Mouse (Mus musculus): ENCODE measurements at regions not wholly inside any gene's neighbourhood (a gene's known extent, or its start where the extent isn't known, plus 50 kb on each side); places are given as distances from the start of the nearest gene placed in this dataset.

DNA sequence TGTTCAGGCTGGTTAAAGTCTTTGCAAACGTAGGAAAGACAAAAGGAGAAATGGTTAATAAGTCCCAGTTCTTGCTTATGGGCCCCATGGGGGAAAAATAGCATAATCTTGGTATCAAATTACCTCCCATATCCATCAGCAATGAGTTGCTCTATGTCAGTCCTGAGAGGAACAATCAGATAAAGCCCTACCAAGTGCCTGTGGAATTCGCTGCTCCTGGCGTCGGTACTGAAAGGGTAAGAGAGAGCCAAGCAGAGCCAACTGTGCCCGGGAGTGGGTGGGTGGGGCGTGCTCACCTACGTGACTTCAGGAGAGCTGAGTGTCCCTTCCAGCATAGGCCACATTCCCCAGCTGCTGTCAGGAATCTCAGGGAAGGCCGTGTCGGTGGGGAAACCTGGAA lies 392.7 kb downstream of the Wdr11 start:
- ATAC-seq (replicated peaks in 1 of 2; ENCODE audit: insufficient read depth in 1 of 2, low FRiP score in 2 of 2, low TSS enrichment in 1 of 2, low read depth in 1 of 2, poor library complexity in 2 of 2, severe bottlenecking in 2 of 2): no peak

DNA sequence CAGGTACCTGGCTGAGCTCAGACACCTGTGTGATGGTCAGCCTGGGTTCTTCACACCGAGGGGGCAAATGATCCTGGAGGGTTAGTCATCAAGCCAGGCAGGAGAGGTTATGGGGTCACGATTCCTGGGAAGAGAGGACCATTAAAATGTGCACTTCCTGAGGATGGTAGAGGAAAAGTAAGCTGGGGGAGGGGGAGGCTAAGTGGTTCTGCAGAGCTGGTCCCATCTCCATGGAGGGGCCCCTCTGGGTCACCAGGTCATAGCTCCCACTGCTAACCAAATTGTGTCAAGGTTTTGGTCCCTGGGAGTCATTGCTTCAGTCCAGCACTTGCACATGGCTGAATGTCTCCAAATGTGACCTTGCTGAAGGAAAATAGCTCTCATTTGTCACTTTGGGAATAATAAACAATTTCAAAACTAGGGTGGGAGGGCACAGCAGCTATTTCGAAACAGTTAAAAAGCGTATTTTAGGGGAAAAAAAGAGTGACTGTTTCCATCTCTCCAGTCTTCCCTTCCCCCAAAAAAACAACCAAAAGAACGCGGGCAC lies 395.5 kb downstream of the Wdr11 start:
- ATAC-seq (replicated peaks in 1 of 2; ENCODE audit: insufficient read depth in 1 of 2, low FRiP score in 2 of 2, low TSS enrichment in 1 of 2, low read depth in 1 of 2, poor library complexity in 2 of 2, severe bottlenecking in 2 of 2): no peak

DNA sequence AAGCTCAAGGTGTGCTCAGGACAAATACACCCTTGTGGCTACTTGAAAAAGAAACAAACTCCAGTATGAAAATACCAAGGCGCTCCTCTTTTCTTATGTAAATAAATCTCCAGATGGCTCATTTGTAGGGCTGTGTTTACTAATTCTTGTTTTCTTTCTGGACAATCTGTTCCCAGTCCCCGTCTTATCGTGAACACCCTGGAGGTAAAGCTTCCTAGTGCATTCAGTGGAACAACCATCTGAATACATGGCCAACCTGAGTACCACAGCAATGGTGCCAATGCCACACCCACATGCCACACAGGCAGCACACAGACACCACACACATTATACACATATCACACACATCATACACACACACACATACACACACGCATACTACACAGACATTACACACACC lies 396.1 kb downstream of the Wdr11 start:
- no peak for ATAC-seq (replicated peaks in 1 of 2; ENCODE audit: insufficient read depth in 1 of 2, low FRiP score in 2 of 2, low TSS enrichment in 1 of 2, low read depth in 1 of 2, poor library complexity in 2 of 2, severe bottlenecking in 2 of 2)

DNA sequence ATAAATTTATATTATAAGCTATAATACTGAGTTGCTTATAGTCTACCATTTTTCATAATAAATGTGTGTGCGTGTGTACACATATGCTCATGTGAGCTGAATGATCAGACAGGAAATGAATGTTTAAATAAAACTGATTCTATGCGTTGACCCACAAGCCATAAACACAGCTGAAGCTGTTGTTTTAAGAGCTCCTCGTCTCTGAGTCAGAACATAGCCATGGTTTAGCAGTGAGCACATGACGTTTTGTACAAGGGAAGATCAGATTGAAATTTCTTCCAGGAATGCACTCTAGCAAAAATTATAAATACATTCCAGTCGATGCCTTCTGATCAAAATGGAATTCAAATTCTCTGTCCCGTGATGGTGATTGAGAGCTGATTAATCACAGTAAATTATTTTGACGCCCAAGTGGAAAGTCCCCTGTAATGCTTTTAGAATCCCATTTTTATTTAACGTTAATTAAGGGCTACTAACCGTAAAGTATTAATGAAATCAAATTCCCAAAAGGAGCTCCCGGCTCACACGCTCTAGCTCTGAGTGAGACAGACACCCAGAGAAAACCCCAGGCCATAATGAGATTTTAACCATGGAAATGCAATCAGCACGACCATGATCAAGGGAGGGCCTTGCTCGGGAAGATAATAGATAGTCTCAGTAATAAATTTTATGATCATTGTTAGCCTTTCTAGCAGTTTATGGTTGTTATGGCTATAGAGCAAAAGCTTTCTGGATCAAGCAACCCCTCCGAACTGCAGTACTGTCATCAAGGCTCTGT lies 402.0 kb downstream of the Wdr11 start:
- ATAC-seq (replicated peaks in 1 of 2; ENCODE audit: insufficient read depth in 1 of 2, low FRiP score in 2 of 2, low TSS enrichment in 1 of 2, low read depth in 1 of 2, poor library complexity in 2 of 2, severe bottlenecking in 2 of 2): no peak

DNA sequence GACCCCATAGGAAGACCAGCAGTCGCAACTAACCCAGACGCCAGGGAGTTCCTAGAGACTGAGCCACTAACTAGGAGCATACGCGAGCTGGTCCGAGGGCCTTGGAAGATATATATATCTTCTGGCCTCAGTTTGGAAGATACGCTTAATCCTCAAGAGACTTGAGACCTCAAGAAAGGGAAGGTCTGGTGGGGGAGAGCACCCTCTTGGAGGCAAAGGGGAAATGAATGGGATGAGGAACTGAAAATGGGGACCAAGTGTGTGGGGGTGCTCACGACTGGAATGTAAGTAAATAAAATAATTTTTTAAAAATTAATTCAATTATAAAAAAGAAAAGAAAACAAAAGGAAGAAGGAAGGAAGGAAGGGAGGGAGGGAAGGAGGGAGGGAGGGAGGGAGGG lies 403.9 kb downstream of the Wdr11 start:
- ATAC-seq (replicated peaks in 1 of 2; ENCODE audit: insufficient read depth in 1 of 2, low FRiP score in 2 of 2, low TSS enrichment in 1 of 2, low read depth in 1 of 2, poor library complexity in 2 of 2, severe bottlenecking in 2 of 2): no peak

DNA sequence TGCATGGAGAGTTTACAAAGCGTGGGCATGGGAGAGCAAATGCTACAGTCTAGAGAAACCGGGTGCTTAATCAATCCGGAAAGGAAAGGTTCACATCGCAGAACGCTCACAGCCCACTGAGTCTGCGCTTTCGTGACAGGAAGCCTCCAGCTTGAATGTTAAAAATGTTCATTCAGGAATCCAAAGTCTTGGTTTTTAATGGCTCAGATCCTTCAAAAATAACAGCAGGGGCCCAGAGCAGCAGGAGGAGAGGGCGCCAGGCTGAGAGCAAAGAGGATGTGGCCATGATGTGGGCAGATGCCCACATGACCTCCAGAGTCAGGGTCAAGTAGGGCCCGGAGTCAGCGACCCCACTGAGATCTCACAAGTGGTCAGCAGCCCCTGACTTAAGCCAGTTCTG lies 409.4 kb downstream of the Wdr11 start:
- ATAC-seq (replicated peaks in 1 of 2; ENCODE audit: insufficient read depth in 1 of 2, low FRiP score in 2 of 2, low TSS enrichment in 1 of 2, low read depth in 1 of 2, poor library complexity in 2 of 2, severe bottlenecking in 2 of 2): no peak

DNA sequence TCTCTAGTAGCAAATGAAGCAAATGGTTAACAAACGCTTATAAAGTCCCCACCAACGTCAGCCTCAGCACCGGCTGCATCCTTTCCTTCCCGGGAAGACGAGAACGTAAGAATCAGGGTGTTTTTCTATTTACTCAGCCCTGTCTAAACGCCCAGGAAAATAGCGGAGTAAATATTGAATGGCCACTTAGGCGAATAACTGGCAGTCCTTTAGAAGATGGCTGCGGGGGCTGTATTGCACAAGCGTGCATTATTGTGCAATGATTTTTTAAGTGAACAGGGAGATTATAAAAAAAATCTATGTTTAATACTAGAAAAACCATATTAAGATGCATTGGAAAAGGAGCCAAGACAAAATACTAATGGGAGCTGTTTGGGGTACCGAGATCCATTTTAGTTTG lies 410.3 kb downstream of the Wdr11 start:
- no peak for ATAC-seq (replicated peaks in 1 of 2; ENCODE audit: insufficient read depth in 1 of 2, low FRiP score in 2 of 2, low TSS enrichment in 1 of 2, low read depth in 1 of 2, poor library complexity in 2 of 2, severe bottlenecking in 2 of 2)

DNA sequence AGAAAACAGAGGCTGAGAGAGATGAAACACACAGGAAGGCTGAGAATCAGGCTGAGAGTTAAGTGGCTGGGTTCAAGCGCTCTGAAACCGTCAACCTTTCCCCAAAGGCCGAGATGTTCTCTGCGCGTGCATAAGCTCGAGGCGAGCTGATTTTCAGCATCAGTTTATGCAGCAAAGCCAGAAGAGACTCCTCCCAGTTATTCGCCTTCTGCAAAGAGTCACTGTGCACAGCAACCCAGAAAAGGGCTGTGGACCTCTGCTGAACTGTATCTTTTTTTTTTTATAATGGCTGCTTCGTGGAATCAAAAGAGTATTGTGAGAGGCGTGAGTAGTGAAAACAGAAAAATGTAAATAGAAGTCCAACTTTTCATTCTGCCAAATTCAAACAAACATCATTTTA lies 413.7 kb downstream of the Wdr11 start:
- ATAC-seq (replicated peaks in 1 of 2; ENCODE audit: insufficient read depth in 1 of 2, low FRiP score in 2 of 2, low TSS enrichment in 1 of 2, low read depth in 1 of 2, poor library complexity in 2 of 2, severe bottlenecking in 2 of 2): no peak

DNA sequence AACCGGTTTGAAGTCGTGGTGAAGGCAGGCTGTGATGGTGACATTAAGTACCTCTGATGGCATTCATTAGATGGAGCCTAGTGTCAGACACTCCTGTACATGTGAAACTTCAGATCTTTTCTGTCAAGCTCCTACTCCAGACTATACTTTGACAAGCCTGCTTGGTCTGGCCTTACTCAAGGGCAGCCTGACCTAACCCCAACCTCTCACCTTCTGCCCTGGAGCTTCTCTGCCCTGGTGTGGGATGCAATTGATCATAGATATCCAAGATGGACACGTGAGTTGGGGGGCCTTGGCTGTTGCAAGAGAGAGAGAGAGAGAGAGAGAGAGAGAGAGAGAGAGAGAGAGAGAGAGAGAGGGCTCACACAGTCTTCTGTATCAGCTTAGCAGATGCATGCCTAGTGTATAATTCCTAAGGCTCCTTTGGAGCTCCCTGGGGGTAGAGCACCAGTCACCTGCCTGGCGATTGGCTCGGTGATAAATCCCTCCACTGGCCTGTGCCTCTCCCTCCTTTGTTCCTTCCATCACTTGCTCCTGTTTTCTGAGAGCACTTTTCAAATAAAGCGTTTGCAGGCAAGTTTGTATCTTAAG lies 416.4 kb downstream of the Wdr11 start:
- no peak for ATAC-seq (replicated peaks in 1 of 2; ENCODE audit: insufficient read depth in 1 of 2, low FRiP score in 2 of 2, low TSS enrichment in 1 of 2, low read depth in 1 of 2, poor library complexity in 2 of 2, severe bottlenecking in 2 of 2)

DNA sequence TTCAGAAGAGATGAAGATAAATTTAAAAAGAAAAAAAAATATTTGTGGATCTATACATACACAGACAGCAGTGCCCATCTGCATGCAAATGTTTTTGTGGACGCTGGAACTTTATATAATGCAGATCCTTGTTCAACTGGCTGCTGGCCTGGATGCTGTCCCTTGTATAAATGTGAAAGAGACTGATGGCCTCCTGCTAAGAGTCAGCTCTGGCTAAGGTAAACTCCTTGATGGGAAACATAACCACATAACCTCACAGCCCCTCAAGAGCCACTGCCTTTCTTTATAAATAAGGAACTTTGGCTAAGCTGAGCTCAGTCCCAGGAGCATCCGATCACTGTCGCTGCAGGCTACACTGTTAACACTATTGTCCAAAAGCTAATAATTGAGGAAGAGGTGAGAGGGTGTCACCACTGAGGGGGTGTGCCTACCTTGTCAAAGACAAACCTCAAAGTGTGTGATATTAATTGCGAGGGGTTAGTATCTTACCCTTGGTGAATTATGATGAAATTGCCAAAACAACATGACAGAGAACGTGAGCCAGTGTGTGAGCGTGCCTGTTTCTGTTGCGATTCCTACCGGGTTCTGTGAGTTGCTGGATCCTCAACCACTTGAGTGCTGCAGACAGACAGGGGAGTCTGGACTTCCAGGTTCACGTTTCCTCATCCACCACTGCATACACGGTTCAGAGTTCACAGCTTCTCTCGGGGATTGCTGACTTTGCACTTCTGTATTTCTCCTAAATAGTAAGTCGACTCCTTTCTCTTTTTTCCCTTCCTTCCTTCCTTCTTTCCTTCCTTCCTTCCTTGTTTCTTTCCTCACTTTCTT lies 417.1 kb downstream of the Wdr11 start:
- no peak for ATAC-seq (replicated peaks in 1 of 2; ENCODE audit: insufficient read depth in 1 of 2, low FRiP score in 2 of 2, low TSS enrichment in 1 of 2, low read depth in 1 of 2, poor library complexity in 2 of 2, severe bottlenecking in 2 of 2)

DNA sequence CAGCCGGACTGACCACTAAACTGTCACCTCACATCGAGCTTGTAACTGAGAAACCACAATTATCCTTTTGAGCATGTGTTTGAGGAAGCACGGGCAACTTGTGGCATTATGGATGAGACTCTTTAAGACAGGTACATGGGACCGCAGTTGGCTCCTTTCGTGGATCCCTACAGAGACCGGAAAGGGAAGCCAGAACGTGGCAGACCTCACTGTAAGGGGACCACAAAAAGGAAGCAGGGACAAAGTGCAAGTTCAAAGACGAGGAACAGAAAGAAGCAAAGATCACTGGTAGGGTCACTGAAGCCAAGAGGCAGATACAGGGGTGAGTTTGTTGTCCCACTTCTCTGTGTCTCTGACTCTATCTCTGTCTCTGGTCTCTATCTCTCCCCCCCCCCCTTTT lies 420.4 kb downstream of the Wdr11 start:
- ATAC-seq (replicated peaks in 1 of 2; ENCODE audit: insufficient read depth in 1 of 2, low FRiP score in 2 of 2, low TSS enrichment in 1 of 2, low read depth in 1 of 2, poor library complexity in 2 of 2, severe bottlenecking in 2 of 2): peak; percentile 48 to 78; a peak in 2 of 4 replicates

DNA sequence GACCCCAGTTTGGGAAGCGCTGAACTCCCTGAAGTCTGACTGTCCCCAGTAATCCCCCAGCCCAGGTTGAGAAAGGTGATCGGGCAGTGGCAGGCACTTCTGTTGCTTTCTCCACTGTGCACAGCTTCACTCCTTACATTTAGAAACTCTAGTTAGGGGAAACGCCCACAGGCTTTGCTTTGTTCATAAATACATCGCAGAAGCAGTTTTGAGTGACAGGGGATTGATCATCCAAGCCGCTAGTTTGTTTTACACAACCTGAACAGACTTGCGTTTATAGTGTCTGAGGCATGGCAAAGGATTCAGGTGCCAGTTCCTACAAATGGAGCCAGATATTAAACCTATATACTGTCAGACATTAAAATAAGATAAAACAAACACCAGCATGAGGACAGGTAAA lies 421.4 kb downstream of the Wdr11 start:
- no peak for ATAC-seq (replicated peaks in 1 of 2; ENCODE audit: insufficient read depth in 1 of 2, low FRiP score in 2 of 2, low TSS enrichment in 1 of 2, low read depth in 1 of 2, poor library complexity in 2 of 2, severe bottlenecking in 2 of 2)

DNA sequence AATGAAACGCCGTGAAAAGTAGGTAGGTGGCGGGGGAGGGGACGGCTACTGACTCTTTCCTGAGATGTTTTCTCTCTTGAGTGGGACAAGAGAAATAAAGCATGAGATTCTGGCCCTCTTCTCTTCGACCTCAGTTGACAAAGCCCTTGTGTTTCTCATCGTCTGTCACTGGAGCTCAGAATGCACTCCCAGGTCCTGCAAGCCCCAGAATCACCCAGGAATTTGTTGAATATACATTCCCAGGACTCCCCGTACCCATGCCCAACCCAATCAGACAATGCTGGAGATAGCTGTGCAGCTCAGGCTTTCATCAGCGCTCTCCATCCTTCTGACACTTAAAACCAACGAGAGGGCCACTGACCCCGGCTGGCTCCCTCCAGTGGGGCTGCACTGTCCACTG lies 422.9 kb downstream of the Wdr11 start:
- ATAC-seq (replicated peaks in 1 of 2; ENCODE audit: insufficient read depth in 1 of 2, low FRiP score in 2 of 2, low TSS enrichment in 1 of 2, low read depth in 1 of 2, poor library complexity in 2 of 2, severe bottlenecking in 2 of 2): no peak

DNA sequence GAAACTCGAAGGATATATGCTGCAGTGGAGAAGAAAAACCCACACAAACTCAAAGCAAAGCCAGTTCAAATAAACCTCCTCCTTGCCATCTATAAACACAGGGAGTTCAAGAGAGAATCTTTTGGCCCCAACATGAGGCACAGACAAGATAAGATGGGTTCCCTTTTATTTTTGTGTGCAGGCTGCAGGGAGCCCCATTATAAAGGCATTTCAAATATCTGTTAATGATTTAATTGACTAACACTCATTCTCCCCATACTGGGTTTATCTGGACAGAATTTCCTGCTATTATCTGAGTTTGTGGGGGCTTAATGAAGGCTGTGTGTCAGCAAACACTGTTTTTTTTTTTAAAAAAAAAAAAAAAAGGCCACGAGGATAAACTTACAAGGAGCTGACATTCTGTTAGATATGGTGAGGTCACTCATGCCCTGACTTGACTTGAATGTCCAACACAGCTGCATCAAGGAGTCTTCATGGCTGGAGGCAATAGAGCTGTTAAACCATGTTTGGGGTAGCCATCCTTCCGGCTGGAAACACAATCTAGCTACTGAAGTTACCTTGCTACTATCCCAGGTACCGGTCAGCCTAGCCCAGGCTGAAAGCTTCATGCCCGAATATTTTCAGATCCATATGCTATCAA lies 423.8 kb downstream of the Wdr11 start:
- ATAC-seq (replicated peaks in 1 of 2; ENCODE audit: insufficient read depth in 1 of 2, low FRiP score in 2 of 2, low TSS enrichment in 1 of 2, low read depth in 1 of 2, poor library complexity in 2 of 2, severe bottlenecking in 2 of 2): no peak

DNA sequence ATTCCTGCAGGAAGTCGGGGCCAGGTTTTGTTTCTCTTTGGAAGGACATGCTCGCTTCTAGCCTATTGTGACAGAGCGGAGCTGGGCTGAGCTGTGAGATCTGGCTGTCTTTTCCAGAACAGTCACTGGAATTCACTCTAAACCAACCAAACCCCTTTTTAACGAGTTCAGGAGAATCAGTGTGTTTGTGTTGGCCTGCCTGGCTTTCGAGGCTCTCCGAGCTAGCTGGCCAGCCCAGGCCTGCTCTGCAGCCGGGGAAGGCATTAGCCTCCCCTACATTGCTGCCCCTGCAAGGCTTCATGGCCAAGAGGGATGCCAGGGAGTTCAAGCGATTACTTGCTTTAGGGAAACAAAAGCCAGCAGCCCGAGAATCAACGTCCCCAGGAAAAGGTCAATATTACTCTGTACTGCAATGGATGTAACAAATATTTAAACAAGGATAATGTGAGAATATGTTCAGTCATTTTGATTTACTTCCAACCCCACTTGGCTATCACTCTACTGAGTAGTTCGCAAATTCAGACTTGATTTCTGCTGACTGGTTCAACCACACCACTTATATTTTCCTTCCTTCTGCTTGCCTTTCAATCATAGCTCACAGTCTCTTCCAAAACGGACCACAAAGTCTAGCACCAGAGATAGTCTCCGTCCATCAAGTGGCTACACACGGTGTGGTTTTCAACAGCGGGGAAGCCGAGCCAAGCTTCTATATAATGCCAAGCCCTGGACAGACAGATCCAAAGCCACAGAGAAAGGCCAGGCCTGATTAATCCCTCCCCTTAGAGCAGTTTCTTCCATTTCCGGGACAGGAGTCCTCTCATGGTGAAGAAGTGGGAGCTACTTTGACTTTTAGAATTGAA lies 424.6 kb downstream of the Wdr11 start:
- no peak for ATAC-seq (replicated peaks in 1 of 2; ENCODE audit: insufficient read depth in 1 of 2, low FRiP score in 2 of 2, low TSS enrichment in 1 of 2, low read depth in 1 of 2, poor library complexity in 2 of 2, severe bottlenecking in 2 of 2)

DNA sequence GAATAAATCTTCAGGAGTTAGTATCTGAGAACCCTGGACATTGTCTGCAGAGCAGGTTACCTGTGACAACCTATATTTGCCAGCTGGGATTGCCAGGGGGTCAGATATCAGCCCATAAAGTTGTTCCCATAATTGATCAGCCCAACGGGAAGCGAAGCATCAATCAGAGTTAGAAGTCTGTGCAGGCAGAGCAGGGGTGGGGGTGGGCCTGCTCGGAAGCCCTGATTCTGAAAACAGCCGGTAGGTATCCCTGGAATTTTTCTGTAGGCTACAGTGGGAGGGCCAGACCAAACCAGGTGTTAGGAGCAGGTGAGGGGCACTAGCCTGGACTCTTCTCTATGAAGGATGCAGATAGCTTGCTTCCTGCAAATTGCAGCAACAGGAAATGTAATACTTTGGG lies 427.2 kb downstream of the Wdr11 start:
- ATAC-seq (replicated peaks in 1 of 2; ENCODE audit: insufficient read depth in 1 of 2, low FRiP score in 2 of 2, low TSS enrichment in 1 of 2, low read depth in 1 of 2, poor library complexity in 2 of 2, severe bottlenecking in 2 of 2): no peak

DNA sequence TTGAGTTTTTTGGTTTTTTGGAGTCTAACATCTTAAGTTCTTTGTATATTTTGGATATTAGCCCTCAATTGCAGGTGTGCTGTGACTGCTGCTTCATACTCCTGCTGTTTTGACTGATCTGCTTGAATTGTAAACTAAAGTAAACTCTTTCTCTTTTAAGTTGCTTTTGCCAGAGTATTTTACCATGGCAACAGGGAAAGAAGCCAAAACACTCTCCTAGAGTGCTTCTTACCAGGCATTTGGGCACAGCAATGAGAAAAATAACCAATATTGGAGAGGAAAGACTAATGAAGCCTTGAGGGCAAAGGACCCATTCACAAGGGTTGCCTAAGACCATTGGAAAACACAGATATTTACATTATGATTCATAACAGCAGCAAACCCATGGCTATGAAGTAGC lies 437.3 kb downstream of the Wdr11 start:
- ATAC-seq (replicated peaks in 1 of 2; ENCODE audit: insufficient read depth in 1 of 2, low FRiP score in 2 of 2, low TSS enrichment in 1 of 2, low read depth in 1 of 2, poor library complexity in 2 of 2, severe bottlenecking in 2 of 2): no peak
